Comparison of ENCODE assay signal across 23 mouse cellular contexts in genomic region chr16:18125131-18125530, GRCm38 (mm10).
"Had no signal": no experiment of that assay in that cellular context is flagged by ENCODE, and none has a peak within 500 bp of the region (broad histone marks: within the 10 kb centered on the region; RNA-seq: fewer than 3 reads in every experiment).

No protein-coding gene starts in this region.

- H3K4me3 ChIP-seq: kidney, embryonic 15.5 days; left cerebral cortex, adult 2 months; limb, embryonic 13.5 days; liver, embryonic 12.5 days; liver, embryonic 15.5 days; lung, embryonic 15.5 days; midbrain, embryonic 12.5 days; myocyte; neural tube, embryonic 13.5 days; stomach, embryonic 15.5 days had no signal

- H3K9me3 ChIP-seq: kidney, embryonic 15.5 days; limb, embryonic 13.5 days; liver, embryonic 12.5 days; liver, embryonic 15.5 days; lung, embryonic 15.5 days; midbrain, embryonic 12.5 days; neural tube, embryonic 13.5 days; stomach, embryonic 15.5 days had no signal

- ATAC-seq: liver, embryonic 12.5 days; midbrain, embryonic 16.5 days had no signal

- DNase-seq: kidney, adult 8-10 months; kidney, postnatal 10 days; kidney, postnatal 36 days; layer of hippocampus, postnatal 36 days; liver; lung, adult 18-20 months; lung, postnatal 10 days; lung, postnatal 36 days; retina, postnatal 1 day; right cerebral cortex, postnatal 25 days; spleen, adult 18-20 months; thymus, postnatal 25 days had no signal

- H3K27ac ChIP-seq: kidney, embryonic 15.5 days; left cerebral cortex, adult 2 months; limb, embryonic 13.5 days; liver, embryonic 12.5 days; liver, embryonic 15.5 days; lung, embryonic 15.5 days; midbrain, embryonic 12.5 days; neural tube, embryonic 13.5 days; stomach, embryonic 15.5 days had no signal

- H3K9ac ChIP-seq: kidney, embryonic 15.5 days; limb, embryonic 13.5 days; liver, embryonic 12.5 days; liver, embryonic 15.5 days; lung, embryonic 15.5 days; midbrain, embryonic 12.5 days; neural tube, embryonic 13.5 days; stomach, embryonic 15.5 days had no signal

- H3K4me2 ChIP-seq: kidney, embryonic 15.5 days; limb, embryonic 13.5 days; liver, embryonic 12.5 days; liver, embryonic 15.5 days; lung, embryonic 15.5 days; midbrain, embryonic 12.5 days; neural tube, embryonic 13.5 days; stomach, embryonic 15.5 days had no signal

- H3K36me3 ChIP-seq: kidney, embryonic 15.5 days; limb, embryonic 13.5 days; liver, embryonic 12.5 days; liver, embryonic 15.5 days; lung, embryonic 15.5 days; midbrain, embryonic 12.5 days; neural tube, embryonic 13.5 days; stomach, embryonic 15.5 days had no signal
